23 mouse cellular contexts compared by ENCODE assay signal in genomic region chr9:32093456-32093855, GRCm38 (mm10). TPM values are rescaled to one million over a fixed set of nuclear protein-coding genes. Genes with fewer than 3 reads are reported as not detected.
A peak's percentile ranks its signal among the peaks of the same experiment; 100 is the strongest.
DNase-seq lines count a peak whose midpoint lies in the region; ATAC-seq lines count a peak whose summit lies in the region.
"Had no signal": no experiment of that assay in that cellular context is flagged by ENCODE, and none has a peak within 500 bp of the region (broad histone marks: within the 10 kb centered on the region; RNA-seq: fewer than 3 reads in every experiment).

No protein-coding gene starts in this region.

- 66% methylated on average over 2 of the region's 2 CpGs for WGBS in hindbrain, embryonic 14.5 days
- WGBS in hindbrain, embryonic 11.5 days = 56% methylated on average over 2 of the region's 2 CpGs

- H3K4me3 ChIP-seq in hindbrain, embryonic 14.5 days (replicated peaks; ENCODE audit: low read length) = no peak overlapping the region
- H3K4me3 ChIP-seq in hindbrain, embryonic 11.5 days (ENCODE audit: low read depth, low read length) = no peak overlapping the region
- H3K4me3 ChIP-seq: heart, embryonic 15.5 days; hindbrain, embryonic 12.5 days; limb, embryonic 12.5 days; liver, embryonic 12.5 days had no signal

- H3K9ac ChIP-seq in hindbrain, embryonic 14.5 days = no peak overlapping the region
- H3K9ac ChIP-seq in hindbrain, embryonic 11.5 days (ENCODE audit: low read depth, low read length) = no peak overlapping the region
- H3K9ac ChIP-seq: heart, embryonic 15.5 days; hindbrain, embryonic 12.5 days; limb, embryonic 12.5 days; liver, embryonic 12.5 days had no signal

- peak; percentile 14 for DNase-seq in embryo, embryonic 10.5 days (ENCODE audit: low spot score)
- DNase-seq in embryo, embryonic 9.5 days (ENCODE audit: extremely low spot score) = no peak
- DNase-seq in hindbrain, embryonic 14.5 days (ENCODE audit: low spot score) = no peak
- DNase-seq in hindbrain, embryonic 11.5 days (ENCODE audit: low spot score) = no peak
- peak; percentile 13 for DNase-seq in retina, embryonic 14.5 days (ENCODE audit: low spot score)
- no peak for DNase-seq in retina, postnatal 1 day
- no peak for DNase-seq in right cerebral cortex, postnatal 25 days
- DNase-seq: cerebellum, adult 2 months; cerebellum, postnatal 36 days; gastrocnemius, postnatal 36 days; kidney, adult 11 months; lung, adult 2 months; spleen, adult 18-20 months; thymus, adult 18-20 months; thymus, postnatal 4 days had no signal

- peak overlapping the region; percentile 20; the same call in 1 of the 2 replicates for H3K27ac ChIP-seq in hindbrain, embryonic 14.5 days
- H3K27ac ChIP-seq in hindbrain, embryonic 11.5 days (ENCODE audit: low read depth, low read length) = no peak overlapping the region
- H3K27ac ChIP-seq: hindbrain, embryonic 12.5 days; limb, embryonic 12.5 days; liver, embryonic 12.5 days had no signal

- no peaks in the 10 kb centered on the region for H3K27me3 ChIP-seq in hindbrain, embryonic 14.5 days (ENCODE audit: control insufficient read depth, insufficient read depth, low read length)
- H3K27me3 ChIP-seq in hindbrain, embryonic 11.5 days (ENCODE audit: control insufficient read depth, insufficient read depth, low read length) = no peaks in the 10 kb centered on the region
- H3K27me3 ChIP-seq: heart, embryonic 15.5 days; hindbrain, embryonic 12.5 days; limb, embryonic 12.5 days; liver, embryonic 12.5 days had no signal

- no peaks in the 10 kb centered on the region for H3K36me3 ChIP-seq in hindbrain, embryonic 14.5 days (replicated peaks; ENCODE audit: control insufficient read depth, insufficient read depth)
- H3K36me3 ChIP-seq in hindbrain, embryonic 11.5 days (ENCODE audit: control insufficient read depth, insufficient read depth, low read length) = no peaks in the 10 kb centered on the region
- H3K36me3 ChIP-seq: G1E; heart, embryonic 15.5 days; hindbrain, embryonic 12.5 days; limb, embryonic 12.5 days; liver, embryonic 12.5 days had no signal

- H3K4me2 ChIP-seq in hindbrain, embryonic 14.5 days (replicated peaks) = no peak overlapping the region
- no peak overlapping the region for H3K4me2 ChIP-seq in hindbrain, embryonic 11.5 days (replicated peaks; ENCODE audit: low read depth, low read length)
- H3K4me2 ChIP-seq: heart, embryonic 15.5 days; hindbrain, embryonic 12.5 days; limb, embryonic 12.5 days; liver, embryonic 12.5 days had no signal

- peaks cover 41% of the 10 kb centered on the region for H3K4me1 ChIP-seq in hindbrain, embryonic 14.5 days (replicated peaks; ENCODE audit: control insufficient read depth, insufficient read depth, low read length)
- H3K4me1 ChIP-seq in hindbrain, embryonic 11.5 days (replicated peaks; ENCODE audit: control insufficient read depth, insufficient read depth, low read length) = no peaks in the 10 kb centered on the region

- H3K9me3 ChIP-seq in hindbrain, embryonic 14.5 days (ENCODE audit: control insufficient read depth, low read length) = no peaks in the 10 kb centered on the region
- H3K9me3 ChIP-seq in hindbrain, embryonic 11.5 days (ENCODE audit: control insufficient read depth, low read length) = no peaks in the 10 kb centered on the region
- H3K9me3 ChIP-seq: G1E; heart, embryonic 15.5 days; hindbrain, embryonic 12.5 days; limb, embryonic 12.5 days; liver, embryonic 12.5 days had no signal

- ATAC-seq in hindbrain, embryonic 14.5 days (ENCODE audit: low FRiP score) = no peak
- ATAC-seq in hindbrain, embryonic 11.5 days (ENCODE audit: low FRiP score) = no peak
- ATAC-seq in megakaryocyte progenitor cell, adult 5-6 weeks (replicated peaks; ENCODE audit: poor library complexity) = no peak
- ATAC-seq: CD4-positive, CD25-positive, alpha-beta regulatory T cell, adult 4 months; forebrain, embryonic 16.5 days; liver, embryonic 12.5 days had no signal

RNA-seq across cellular contexts. Expression of gene Arhgap32, which starts 22.5 kb away (rescaled TPM):
- 16.6 and 17.1 TPM in 2 replicates for polyA plus RNA-seq in hindbrain, embryonic 14.5 days (2014; fragmentation: Nextera tagmentation; extraction: Ambion mirVana)
- 8.2 and 10.7 TPM in 2 replicates for polyA plus RNA-seq in hindbrain, embryonic 11.5 days (2014; fragmentation: Nextera tagmentation; extraction: Ambion mirVana)
- total RNA-seq in megakaryocyte progenitor cell, adult 5-6 weeks (2015) = 9.0 and 22.5 TPM in 2 replicates
- 2.8 and 4.2 TPM in 2 replicates for total RNA-seq in megakaryocyte progenitor cell, adult 5-6 weeks (2017)
- polyA plus RNA-seq: CD4-positive, CD25-positive, alpha-beta regulatory T cell, adult 4 months had no signal

Comparison
In these comparisons a context has a peak if more than half of its experiments do, and no peak if none do; other contexts are left out.
1. DNase-seq: peak in embryo, embryonic 10.5 days (single experiment) and retina, embryonic 14.5 days (single experiment); none in embryo, embryonic 9.5 days (single experiment), hindbrain, embryonic 14.5 days (single experiment), hindbrain, embryonic 11.5 days (single experiment), retina, postnatal 1 day (single experiment) and right cerebral cortex, postnatal 25 days (single experiment).